Mouse (Mus musculus): ENCODE measurements at regions not wholly inside any gene's neighbourhood (a gene's known extent, or its start where the extent isn't known, plus 50 kb on each side); places are given as distances from the start of the nearest gene placed in this dataset.

- Histone ChIP-seq H3K36me3 (no peaks in the 10 kb centered on the region), H3K4me3 (no peak overlapping the region), H3K27ac (replicated peaks) (no peak overlapping the region), H3K9ac (replicated peaks) (no peak overlapping the region), H3K27me3 (peaks cover 42% of the 10 kb centered on the region), H3K4me2 (replicated peaks) (no peak overlapping the region), H3K9me3 (no peaks in the 10 kb centered on the region), H3K4me1 (no peaks in the 10 kb centered on the region)
- ATAC-seq (ENCODE audit: low FRiP score, low read depth) = no peak
- WGBS = 2% methylated on average over 7 of the region's 7 CpGs
Measured at GRCm38 (mm10) chr1:77978696-77979095, 218.2 kb downstream of the Pax3 start.

GRCm38 (mm10) chr1:77975941-77976340, 221.0 kb downstream of the Pax3 start:
- Histone ChIP-seq H3K4me2 (replicated peaks) (no peak overlapping the region), H3K36me3 (no peaks in the 10 kb centered on the region), H3K9me3 (no peaks in the 10 kb centered on the region), H3K4me1 (0 out of 2 replicates have a peak, but pooled peaks cover 4% of the 10 kb centered on the region), H3K4me3 (no peak overlapping the region), H3K27ac (replicated peaks) (no peak overlapping the region), H3K27me3 (peaks cover 45% of the 10 kb centered on the region), H3K9ac (replicated peaks) (no peak overlapping the region)
- WGBS = 93% methylated on average over 18 of the region's 18 CpGs
- no peak for ATAC-seq (ENCODE audit: low FRiP score, low read depth)

GRCm38 (mm10) chr1:77972301-77972717, 224.6 kb downstream of the Pax3 start:
- Histone ChIP-seq H3K36me3 (no peaks in the 10 kb centered on the region), H3K9ac (replicated peaks) (no peak overlapping the region), H3K27me3 (peaks cover 26% of the 10 kb centered on the region), H3K27ac (replicated peaks) (no peak overlapping the region), H3K4me1 (0 out of 2 replicates have a peak, but pooled peaks cover 4% of the 10 kb centered on the region), H3K4me3 (peak overlapping the region; percentile 13; the same call in 1 of the 2 replicates), H3K9me3 (no peaks in the 10 kb centered on the region), H3K4me2 (replicated peaks) (peak overlapping the region; percentile 38)
- ATAC-seq (ENCODE audit: low FRiP score, low read depth) = peak; percentile 56
- 9% methylated on average over 9 of the region's 9 CpGs for WGBS

GRCm38 (mm10) chr1:77964656-77965335, 232.1 kb downstream of the Pax3 start:
- Histone ChIP-seq H3K36me3 (no peaks in the 10 kb centered on the region), H3K27ac (replicated peaks) (no peak overlapping the region), H3K9me3 (no peaks in the 10 kb centered on the region), H3K27me3 (no peaks in the 10 kb centered on the region), H3K4me3 (no peak overlapping the region), H3K9ac (replicated peaks) (no peak overlapping the region), H3K4me1 (no peaks in the 10 kb centered on the region), H3K4me2 (replicated peaks) (no peak overlapping the region)
- ATAC-seq (ENCODE audit: low FRiP score, low read depth) = no peak
- 62% methylated on average over 3 of the region's 3 CpGs for WGBS

GRCm38 (mm10) chr1:77959309-77959708, 237.6 kb downstream of the Pax3 start:
- Histone ChIP-seq H3K9me3 (no peaks in the 10 kb centered on the region), H3K27me3 (no peaks in the 10 kb centered on the region), H3K4me1 (no peaks in the 10 kb centered on the region), H3K4me3 (no peak overlapping the region), H3K27ac (replicated peaks) (no peak overlapping the region), H3K9ac (replicated peaks) (no peak overlapping the region), H3K4me2 (replicated peaks) (no peak overlapping the region), H3K36me3 (no peaks in the 10 kb centered on the region)
- 69% methylated on average over 1 of the region's 1 CpGs for WGBS
- ATAC-seq (ENCODE audit: low FRiP score, low read depth) = no peak

GRCm38 (mm10) chr1:77957156-77957767, 239.7 kb downstream of the Pax3 start:
- Histone ChIP-seq H3K4me1 (no peaks in the 10 kb centered on the region), H3K4me2 (replicated peaks) (no peak overlapping the region), H3K9ac (replicated peaks) (no peak overlapping the region), H3K36me3 (no peaks in the 10 kb centered on the region), H3K9me3 (no peaks in the 10 kb centered on the region), H3K27ac (replicated peaks) (no peak overlapping the region), H3K27me3 (no peaks in the 10 kb centered on the region), H3K4me3 (no peak overlapping the region)
- 72% methylated on average over 8 of the region's 8 CpGs for WGBS
- ATAC-seq (ENCODE audit: low FRiP score, low read depth) = no peak

- no peak for ATAC-seq (ENCODE audit: low FRiP score, low read depth)
- WGBS = 81% methylated on average over 2 of the region's 2 CpGs
- Histone ChIP-seq H3K4me2 (replicated peaks) (no peak overlapping the region), H3K27ac (replicated peaks) (no peak overlapping the region), H3K9me3 (no peaks in the 10 kb centered on the region), H3K4me1 (peaks cover 9% of the 10 kb centered on the region; the same call in 1 of the 2 replicates), H3K9ac (replicated peaks) (no peak overlapping the region), H3K36me3 (no peaks in the 10 kb centered on the region), H3K27me3 (peaks cover 47% of the 10 kb centered on the region), H3K4me3 (no peak overlapping the region)
Measured at GRCm38 (mm10) chr1:77947894-77948293, 249.0 kb downstream of the Pax3 start.

GRCm38 (mm10) chr1:77944327-77944645, 252.6 kb downstream of the Pax3 start:
- Histone ChIP-seq H3K9me3 (no peaks in the 10 kb centered on the region), H3K4me2 (replicated peaks) (no peak overlapping the region), H3K27me3 (peaks cover 38% of the 10 kb centered on the region), H3K9ac (replicated peaks) (no peak overlapping the region), H3K4me1 (peaks cover 9% of the 10 kb centered on the region; the same call in 1 of the 2 replicates), H3K36me3 (no peaks in the 10 kb centered on the region), H3K4me3 (no peak overlapping the region), H3K27ac (replicated peaks) (no peak overlapping the region)
- no peak for ATAC-seq (ENCODE audit: low FRiP score, low read depth)
- 59% methylated on average over 2 of the region's 2 CpGs for WGBS

GRCm38 (mm10) chr1:77943633-77944326, 253.2 kb downstream of the Pax3 start:
- no peak for ATAC-seq (ENCODE audit: low FRiP score, low read depth)
- Histone ChIP-seq H3K27ac (replicated peaks) (no peak overlapping the region), H3K36me3 (no peaks in the 10 kb centered on the region), H3K4me3 (no peak overlapping the region), H3K4me1 (peaks cover 9% of the 10 kb centered on the region; the same call in 1 of the 2 replicates), H3K27me3 (peaks cover 36% of the 10 kb centered on the region), H3K9me3 (no peaks in the 10 kb centered on the region), H3K9ac (replicated peaks) (no peak overlapping the region), H3K4me2 (replicated peaks) (no peak overlapping the region)
- WGBS = 49% methylated on average over 14 of the region's 14 CpGs

- no peak for ATAC-seq (ENCODE audit: low FRiP score, low read depth)
- WGBS = 4% methylated on average over 5 of the region's 5 CpGs
- H3K27ac ChIP-seq (replicated peaks) = no peak overlapping the region
- peaks cover 31% of the 10 kb centered on the region for H3K27me3 ChIP-seq
- no peaks in the 10 kb centered on the region for H3K36me3 ChIP-seq
- H3K9me3 ChIP-seq = no peaks in the 10 kb centered on the region
- H3K4me1 ChIP-seq = peaks cover 9% of the 10 kb centered on the region; the same call in 1 of the 2 replicates
- H3K4me3 ChIP-seq = no peak overlapping the region
- H3K9ac ChIP-seq (replicated peaks) = no peak overlapping the region
- H3K4me2 ChIP-seq (replicated peaks) = no peak overlapping the region
Measured at GRCm38 (mm10) chr1:77943101-77943500, 253.8 kb downstream of the Pax3 start.

- no peak overlapping the region for H3K4me2 ChIP-seq (replicated peaks)
- no peaks in the 10 kb centered on the region for H3K4me1 ChIP-seq
- no peaks in the 10 kb centered on the region for H3K9me3 ChIP-seq
- H3K36me3 ChIP-seq = no peaks in the 10 kb centered on the region
- no peak overlapping the region for H3K4me3 ChIP-seq
- H3K9ac ChIP-seq (replicated peaks) = no peak overlapping the region
- ATAC-seq (ENCODE audit: low FRiP score, low read depth) = no peak
- no peaks in the 10 kb centered on the region for H3K27me3 ChIP-seq
- no peak overlapping the region for H3K27ac ChIP-seq (replicated peaks)
- 77% methylated on average over 6 of the region's 6 CpGs for WGBS
Measured at GRCm38 (mm10) chr1:77933095-77933766, 263.7 kb downstream of the Pax3 start.

- ATAC-seq (ENCODE audit: low FRiP score, low read depth) = no peak
- H3K4me2 ChIP-seq (replicated peaks) = no peak overlapping the region
- H3K9ac ChIP-seq (replicated peaks) = no peak overlapping the region
- H3K4me3 ChIP-seq = no peak overlapping the region
- no peak overlapping the region for H3K27ac ChIP-seq (replicated peaks)
- WGBS = 83% methylated on average over 5 of the region's 5 CpGs
- no peaks in the 10 kb centered on the region for H3K36me3 ChIP-seq
- H3K9me3 ChIP-seq = no peaks in the 10 kb centered on the region
- no peaks in the 10 kb centered on the region for H3K27me3 ChIP-seq
- H3K4me1 ChIP-seq = no peaks in the 10 kb centered on the region
Measured at GRCm38 (mm10) chr1:77932226-77932625, 264.7 kb downstream of the Pax3 start.

Data from midbrain, embryonic 12.5 days (tissue).